Mouse (Mus musculus) stomach, postnatal 0 days (tissue): Measurements from ENCODE around the gene Madd. TPM values are rescaled to one million over a fixed set of nuclear protein-coding genes. Genes with fewer than 3 reads are reported as not detected.
A peak's percentile ranks its signal among the peaks of the same experiment; 100 is the strongest.

Source experiments
- ATAC-seq: fragments of 200-750 bp; cut with Nextera tagmentation; 2 replicates; pipeline ENCODE4 v1.8.0; 2017; ENCODE audit not compliant: low FRiP score, low TSS enrichment
- DNase-seq: peaks from one replicate; pipeline ENCODE4 v3.0.0-alpha.2; 2016; ENCODE audit warnings: low spot score
- H3K27ac ChIP-seq: fragments of 300-500 bp; sonication (generic); replicated peaks from 2 replicates; pipeline ENCODE4 v1.5.1; 2014; ENCODE audit warnings: mild to moderate bottlenecking, control low read depth
- H3K27me3 ChIP-seq: fragments of 300-500 bp; sonication (generic); 2 replicates; pipeline ENCODE4 v1.6.1; 2014; ENCODE audit warnings: low read length; ENCODE audit not compliant: control insufficient read depth, insufficient read depth
- H3K36me3 ChIP-seq: fragments of 300-500 bp; sonication (generic); 2 replicates; pipeline ENCODE4 v1.6.1; 2014; ENCODE audit warnings: low read length, mixed read lengths; ENCODE audit not compliant: control insufficient read depth, insufficient read depth
- H3K4me1 ChIP-seq: fragments of 300-500 bp; sonication (generic); replicated peaks from 2 replicates; pipeline ENCODE4 v1.6.1; 2014; ENCODE audit warnings: antibody characterized with exemption; ENCODE audit not compliant: control insufficient read depth, insufficient read depth
- H3K4me2 ChIP-seq: fragments of 300-500 bp; sonication (generic); replicated peaks from 2 replicates; pipeline ENCODE4 v1.6.1; 2014; ENCODE audit warnings: low read depth, mild to moderate bottlenecking, control low read depth, moderate library complexity
- H3K4me3 ChIP-seq: fragments of 300-500 bp; sonication (generic); 2 replicates; pipeline ENCODE4 v1.5.1; 2014; ENCODE audit warnings: low read depth, low read length, control low read depth
- H3K9ac ChIP-seq: fragments of 300-500 bp; sonication (generic); 2 replicates; pipeline ENCODE4 v1.6.1; 2014; ENCODE audit warnings: mild to moderate bottlenecking, low read length, control low read depth, mixed read lengths
- H3K9me3 ChIP-seq: fragments of 300-500 bp; sonication (generic); 2 replicates; pipeline ENCODE4 v1.6.1; 2016; ENCODE audit warnings: low read length; ENCODE audit not compliant: control insufficient read depth
- CTCF ChIP-seq: IDR thresholded peaks from 2 replicates; pipeline ENCODE4 v1.5.1; 2016; ENCODE audit warnings: antibody characterized with exemption, low read depth, mild to moderate bottlenecking, moderate library complexity
- EP300 ChIP-seq: optimal IDR thresholded peaks from 2 replicates; pipeline ENCODE3; 2016; ENCODE audit warnings: antibody characterized with exemption
- WGBS: fragments of 180-500 bp; shearing (Covaris S2); extraction: QIAGEN DNeasy Blood & Tissue Kit; methylation state at CpG from one replicate; pipeline ENCODE4 v1.1.7; 2014; 5-methylcytosine and 5-hydroxymethylcytosine counted together
- polyA plus RNA-seq: library from polyadenylated mRNA; unstranded; fragments of >200 nt; fragmentation: Nextera tagmentation; extraction: Ambion mirVana; gene quantifications from 2 replicates; pipeline ENCODE4 v1.2.1, GENCODE M21; 2015

The Madd gene
- polyA plus RNA-seq, 1 experiment from 2014 or later: 8.7 TPM

GRCm38 (mm10) chr2:91110429-91110828 lies 73.2 kb downstream of the Madd start:
- ATAC-seq: no peak
- TF ChIP-seq CTCF (peak; percentile 27; the same call in 1 of the 2 replicates), EP300 (no peak)
- no peak for DNase-seq
- H3K4me3 ChIP-seq: no peak overlapping the region
- H3K9me3 ChIP-seq: no peaks in the 10 kb centered on the region
- H3K4me2 ChIP-seq: no peak overlapping the region
- no peak overlapping the region for H3K27ac ChIP-seq
- no peaks in the 10 kb centered on the region for H3K27me3 ChIP-seq
- H3K36me3 ChIP-seq: no peaks in the 10 kb centered on the region
- 76% methylated on average over 6 of the region's 6 CpGs for WGBS
- H3K4me1 ChIP-seq: no peaks in the 10 kb centered on the region
- H3K9ac ChIP-seq: no peak overlapping the region

GRCm38 (mm10) chr2:91109807-91110385 lies 73.7 kb downstream of the Madd start:
- H3K4me1 ChIP-seq: no peaks in the 10 kb centered on the region
- DNase-seq (no peak), ATAC-seq (no peak)
- H3K27ac ChIP-seq: no peak overlapping the region
- no peak overlapping the region for H3K4me2 ChIP-seq
- no peak for TF ChIP-seq EP300
- no peak for TF ChIP-seq CTCF
- 85% methylated on average over 5 of the region's 5 CpGs for WGBS
- H3K4me3 ChIP-seq: no peak overlapping the region
- no peaks in the 10 kb centered on the region for H3K27me3 ChIP-seq
- H3K36me3 ChIP-seq: no peaks in the 10 kb centered on the region
- H3K9ac ChIP-seq: no peak overlapping the region
- H3K9me3 ChIP-seq: no peaks in the 10 kb centered on the region

GRCm38 (mm10) chr2:91109241-91109640 lies 74.4 kb downstream of the Madd start:
- no peaks in the 10 kb centered on the region for H3K4me1 ChIP-seq
- no peak overlapping the region for H3K4me2 ChIP-seq
- no peak overlapping the region for H3K4me3 ChIP-seq
- no peak overlapping the region for H3K27ac ChIP-seq
- no peaks in the 10 kb centered on the region for H3K9me3 ChIP-seq
- H3K27me3 ChIP-seq: no peaks in the 10 kb centered on the region
- no peak for DNase-seq
- no peak overlapping the region for H3K9ac ChIP-seq
- no peaks in the 10 kb centered on the region for H3K36me3 ChIP-seq
- 78% methylated on average over 5 of the region's 5 CpGs for WGBS
- TF ChIP-seq CTCF: no peak
- no peak for TF ChIP-seq EP300
- ATAC-seq: no peak

GRCm38 (mm10) chr2:91108156-91108555 lies 75.5 kb downstream of the Madd start:
- no peaks in the 10 kb centered on the region for H3K36me3 ChIP-seq
- no peaks in the 10 kb centered on the region for H3K27me3 ChIP-seq
- ATAC-seq (no peak), DNase-seq (no peak)
- no peak overlapping the region for H3K9ac ChIP-seq
- no peak overlapping the region for H3K4me2 ChIP-seq
- WGBS: 76% methylated on average over 3 of the region's 3 CpGs
- TF ChIP-seq EP300 (no peak), CTCF (no peak)
- no peaks in the 10 kb centered on the region for H3K9me3 ChIP-seq
- no peak overlapping the region for H3K27ac ChIP-seq
- H3K4me3 ChIP-seq: no peak overlapping the region
- no peaks in the 10 kb centered on the region for H3K4me1 ChIP-seq

GRCm38 (mm10) chr2:91101124-91101740 lies 82.4 kb downstream of the Madd start:
- no peaks in the 10 kb centered on the region for H3K9me3 ChIP-seq
- 2% methylated on average over 7 of the region's 7 CpGs for WGBS
- no peaks in the 10 kb centered on the region for H3K27me3 ChIP-seq
- H3K36me3 ChIP-seq: no peaks in the 10 kb centered on the region
- DNase-seq (peak; percentile 93), ATAC-seq (peak; percentile 86)
- no peak overlapping the region for H3K4me3 ChIP-seq
- no peak overlapping the region for H3K27ac ChIP-seq
- no peak overlapping the region for H3K4me2 ChIP-seq
- TF ChIP-seq CTCF (peak; percentile 98), EP300 (no peak)
- peak overlapping the region; percentile 43; the same call in 1 of the 2 replicates for H3K9ac ChIP-seq
- no peaks in the 10 kb centered on the region for H3K4me1 ChIP-seq

- no peak overlapping the region for H3K4me3 ChIP-seq
- no peaks in the 10 kb centered on the region for H3K36me3 ChIP-seq
- no peak overlapping the region for H3K4me2 ChIP-seq
- WGBS: 84% methylated on average over 2 of the region's 2 CpGs
- H3K9me3 ChIP-seq: no peaks in the 10 kb centered on the region
- H3K4me1 ChIP-seq: no peaks in the 10 kb centered on the region
- H3K27me3 ChIP-seq: no peaks in the 10 kb centered on the region
- TF ChIP-seq EP300: no peak
- TF ChIP-seq CTCF: no peak
- DNase-seq: no peak
- H3K27ac ChIP-seq: no peak overlapping the region
- H3K9ac ChIP-seq: no peak overlapping the region
- ATAC-seq: no peak
Observed at GRCm38 (mm10) chr2:91098156-91098555, 85.5 kb downstream of the Madd start.
